Mouse (Mus musculus): ENCODE measurements around the gene Btnl2. TPM values are rescaled to one million over a fixed set of nuclear protein-coding genes. Genes with fewer than 3 reads are reported as not detected.
"Not testable (repeated sequence)": the region's sequence is repeated elsewhere in the genome, so short reads cannot be mapped to it uniquely, and the experiment has no call there.

Gene Btnl2
- polyA plus RNA-seq, 1 experiment from 2014 or later = 0.13 TPM

DNA sequence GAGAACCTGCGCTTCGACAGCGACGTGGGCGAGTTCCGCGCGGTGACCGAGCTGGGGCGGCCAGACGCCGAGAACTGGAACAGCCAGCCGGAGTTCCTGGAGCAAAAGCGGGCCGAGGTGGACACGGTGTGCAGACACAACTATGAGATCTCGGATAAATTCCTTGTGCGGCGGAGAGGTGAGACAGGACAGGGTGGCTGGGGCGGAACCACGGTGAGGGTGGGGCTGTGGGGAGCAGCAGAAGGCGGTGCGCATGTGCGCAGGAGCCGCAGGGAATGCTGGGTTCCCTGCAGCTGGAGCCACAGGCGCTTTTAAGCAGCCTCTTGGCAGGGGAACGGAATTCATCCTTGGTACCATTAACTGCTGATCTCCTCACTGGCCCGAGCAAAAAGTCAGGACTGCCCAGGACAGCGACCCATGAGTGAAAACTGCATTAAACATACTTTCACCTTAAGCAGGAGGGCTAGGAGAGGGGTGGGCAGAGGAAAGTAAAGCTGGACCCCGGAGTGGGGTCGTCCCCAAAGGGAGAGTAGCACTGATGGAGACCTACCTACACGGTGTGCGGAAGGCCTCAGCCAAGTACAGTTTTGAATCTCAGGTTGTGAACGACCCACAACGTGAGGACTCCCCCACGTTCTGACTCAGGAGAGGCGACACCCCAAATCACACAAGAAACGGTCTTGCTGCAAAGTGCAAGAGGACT, 44.8 kb upstream of the Btnl2 start:
- H3K4me2 ChIP-seq (replicated peaks; ENCODE audit: low read depth) = peak overlapping the region; percentile 74
- TF ChIP-seq EP300 (optimal IDR thresholded peaks at IDR 0.05) (no peak), CTCF (IDR thresholded peaks at IDR 0.05; ENCODE audit: low read depth) (no peak)
- peak overlapping the region; percentile 59 for H3K9ac ChIP-seq (ENCODE audit: low read length)
- ATAC-seq (ENCODE audit: low FRiP score, low TSS enrichment) = peak; percentile 83
- peak overlapping the region; percentile 52 for H3K4me3 ChIP-seq (ENCODE audit: low read depth, low read length)
- H3K27me3 ChIP-seq (ENCODE audit: control insufficient read depth, insufficient read depth, low read length) = no peaks in the 10 kb centered on the region
- no peaks in the 10 kb centered on the region for H3K4me1 ChIP-seq (replicated peaks; ENCODE audit: control insufficient read depth, insufficient read depth)
- WGBS = 28% methylated on average over 38 of the region's 38 CpGs
- H3K27ac ChIP-seq (replicated peaks) = no peak overlapping the region
- DNase-seq (ENCODE audit: low spot score) = peak; percentile 76
- H3K36me3 ChIP-seq (ENCODE audit: control insufficient read depth, insufficient read depth, low read length) = no peaks in the 10 kb centered on the region
- H3K9me3 ChIP-seq (ENCODE audit: control insufficient read depth, low read length) = no peaks in the 10 kb centered on the region

DNA sequence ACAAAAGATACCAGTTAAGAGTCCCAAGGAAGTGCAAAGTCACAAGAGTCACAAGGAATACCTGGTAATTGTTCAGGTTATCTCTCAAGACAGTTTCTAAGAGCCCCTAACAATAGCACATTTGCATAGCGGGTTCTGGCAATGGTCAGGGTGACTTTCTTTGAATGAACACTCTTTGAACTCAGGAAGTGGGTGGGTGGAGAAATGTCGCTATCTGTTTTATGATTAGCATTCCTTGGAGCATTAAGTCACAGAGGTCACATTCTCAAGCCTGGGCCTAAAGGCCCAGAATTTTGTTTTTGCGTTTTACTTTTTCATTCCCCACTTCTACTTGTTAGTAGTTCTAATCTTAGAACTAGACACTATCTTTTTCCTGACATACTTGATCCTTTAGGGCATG, 44.1 kb upstream of the Btnl2 start:
- not testable (repeated sequence) for ATAC-seq (ENCODE audit: low FRiP score, low TSS enrichment); H3K4me3 ChIP-seq (ENCODE audit: low read depth, low read length); H3K9me3 ChIP-seq (ENCODE audit: control insufficient read depth, low read length); H3K4me1 ChIP-seq (replicated peaks; ENCODE audit: control insufficient read depth, insufficient read depth); DNase-seq (ENCODE audit: low spot score); H3K36me3 ChIP-seq (ENCODE audit: control insufficient read depth, insufficient read depth, low read length); H3K4me2 ChIP-seq (replicated peaks; ENCODE audit: low read depth); H3K27ac ChIP-seq (replicated peaks); H3K27me3 ChIP-seq (ENCODE audit: control insufficient read depth, insufficient read depth, low read length); H3K9ac ChIP-seq (ENCODE audit: low read length)
- WGBS = 77% methylated on average over 3 of the region's 3 CpGs

DNA sequence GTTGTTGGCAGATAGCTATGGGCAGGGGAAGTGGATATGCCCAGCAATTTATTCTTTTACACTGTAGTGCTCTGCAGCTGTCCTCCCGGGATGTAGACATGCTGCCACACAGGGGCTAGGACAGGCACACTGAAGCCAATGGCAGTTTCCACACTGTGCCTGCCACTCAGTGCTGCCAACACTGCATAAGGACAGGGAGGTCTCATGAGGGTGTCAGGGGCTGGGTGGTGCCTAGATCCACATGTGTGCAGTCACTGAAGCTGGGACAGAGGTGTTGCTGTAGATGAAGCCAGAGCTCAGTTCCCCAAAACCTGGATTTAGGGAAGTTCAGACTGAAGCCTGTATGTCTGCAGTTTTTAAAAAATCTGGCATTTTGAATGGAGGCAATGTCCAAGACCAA, 42.4 kb upstream of the Btnl2 start:
- no peaks in the 10 kb centered on the region for H3K9me3 ChIP-seq (ENCODE audit: control insufficient read depth, low read length)
- no peaks in the 10 kb centered on the region for H3K27me3 ChIP-seq (ENCODE audit: control insufficient read depth, insufficient read depth, low read length)
- no peak overlapping the region for H3K4me2 ChIP-seq (replicated peaks; ENCODE audit: low read depth)
- TF ChIP-seq EP300 (optimal IDR thresholded peaks at IDR 0.05) = no peak
- no peak for TF ChIP-seq CTCF (IDR thresholded peaks at IDR 0.05; ENCODE audit: low read depth)
- no peak overlapping the region for H3K4me3 ChIP-seq (ENCODE audit: low read depth, low read length)
- no peak for ATAC-seq (ENCODE audit: low FRiP score, low TSS enrichment)
- no peaks in the 10 kb centered on the region for H3K4me1 ChIP-seq (replicated peaks; ENCODE audit: control insufficient read depth, insufficient read depth)
- no peak for DNase-seq (ENCODE audit: low spot score)
- H3K27ac ChIP-seq (replicated peaks) = no peak overlapping the region
- H3K36me3 ChIP-seq (ENCODE audit: control insufficient read depth, insufficient read depth, low read length) = no peaks in the 10 kb centered on the region
- no peak overlapping the region for H3K9ac ChIP-seq (ENCODE audit: low read length)
- WGBS = 82% methylated on average over 1 of the region's 1 CpGs

DNA sequence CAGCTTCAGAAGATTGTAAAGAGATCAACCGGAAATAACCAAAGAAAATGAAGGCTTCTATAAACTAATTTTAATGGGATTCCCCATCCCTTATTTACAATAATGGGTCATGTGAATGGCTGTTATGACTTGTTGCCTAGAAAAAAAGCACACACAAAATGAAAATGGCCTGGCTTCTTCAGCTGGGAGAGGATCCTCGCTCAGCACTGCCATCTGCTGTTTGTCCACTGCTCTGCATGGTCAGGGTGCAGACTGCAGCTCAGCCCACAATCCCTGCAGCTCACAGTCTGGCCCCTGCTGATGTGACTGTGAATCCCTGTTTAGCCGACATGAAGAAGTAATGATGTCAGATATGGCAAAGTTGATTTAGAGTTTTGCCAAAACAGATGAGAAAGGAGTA, 41.2 kb upstream of the Btnl2 start:
- Histone ChIP-seq H3K9ac (ENCODE audit: low read length) (no peak overlapping the region), H3K27ac (replicated peaks) (no peak overlapping the region), H3K4me3 (ENCODE audit: low read depth, low read length) (no peak overlapping the region), H3K27me3 (ENCODE audit: control insufficient read depth, insufficient read depth, low read length) (no peaks in the 10 kb centered on the region), H3K4me2 (replicated peaks; ENCODE audit: low read depth) (no peak overlapping the region), H3K36me3 (ENCODE audit: control insufficient read depth, insufficient read depth, low read length) (no peaks in the 10 kb centered on the region), H3K4me1 (replicated peaks; ENCODE audit: control insufficient read depth, insufficient read depth) (no peaks in the 10 kb centered on the region), H3K9me3 (ENCODE audit: control insufficient read depth, low read length) (no peaks in the 10 kb centered on the region)
- WGBS = 28% methylated on average over 3 of the region's 3 CpGs
- ATAC-seq (ENCODE audit: low FRiP score, low TSS enrichment) (peak; percentile 60; the same call in 1 of the 2 replicates), DNase-seq (ENCODE audit: low spot score) (peak; percentile 82)
- no peak for TF ChIP-seq EP300 (optimal IDR thresholded peaks at IDR 0.05)
- peak; percentile 95 for TF ChIP-seq CTCF (IDR thresholded peaks at IDR 0.05; ENCODE audit: low read depth)

GRCm38 (mm10) chr17:34314286-34314685, 40.3 kb upstream of the Btnl2 start:
- Histone ChIP-seq H3K9ac (ENCODE audit: low read length) (no peak overlapping the region), H3K4me3 (ENCODE audit: low read depth, low read length) (no peak overlapping the region), H3K36me3 (ENCODE audit: control insufficient read depth, insufficient read depth, low read length) (no peaks in the 10 kb centered on the region), H3K4me1 (replicated peaks; ENCODE audit: control insufficient read depth, insufficient read depth) (no peaks in the 10 kb centered on the region), H3K27ac (replicated peaks) (no peak overlapping the region), H3K27me3 (ENCODE audit: control insufficient read depth, insufficient read depth, low read length) (no peaks in the 10 kb centered on the region), H3K4me2 (replicated peaks; ENCODE audit: low read depth) (no peak overlapping the region), H3K9me3 (ENCODE audit: control insufficient read depth, low read length) (no peaks in the 10 kb centered on the region)
- no peak for TF ChIP-seq CTCF (IDR thresholded peaks at IDR 0.05; ENCODE audit: low read depth)
- TF ChIP-seq EP300 (optimal IDR thresholded peaks at IDR 0.05) = no peak
- no peak for DNase-seq (ENCODE audit: low spot score)
- WGBS = 53% methylated on average over 9 of the region's 9 CpGs
- no peak for ATAC-seq (ENCODE audit: low FRiP score, low TSS enrichment)

DNA sequence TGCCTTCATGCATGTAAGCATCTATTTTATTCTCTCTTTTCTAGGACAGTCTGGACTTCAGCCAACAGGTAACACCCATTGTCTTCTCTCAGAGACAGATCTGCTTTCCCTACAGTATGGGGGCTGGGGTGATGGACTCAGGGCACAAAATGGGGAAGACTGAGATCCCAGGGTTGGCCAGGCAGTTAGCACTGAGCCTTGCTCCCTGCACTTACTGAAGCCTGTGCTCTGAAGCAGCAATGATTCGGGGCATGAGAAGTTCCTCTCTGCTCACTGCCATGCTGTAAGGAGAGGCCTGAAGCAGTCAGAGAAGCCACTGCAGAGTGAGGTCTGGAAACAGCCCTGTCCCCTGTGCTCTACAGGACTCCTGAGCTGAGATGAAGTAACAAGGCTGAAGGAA, 39.1 kb upstream of the Btnl2 start:
- Histone ChIP-seq H3K9ac (ENCODE audit: low read length) (no peak overlapping the region), H3K27ac (replicated peaks) (no peak overlapping the region), H3K4me3 (ENCODE audit: low read depth, low read length) (no peak overlapping the region), H3K4me2 (replicated peaks; ENCODE audit: low read depth) (no peak overlapping the region), H3K27me3 (ENCODE audit: control insufficient read depth, insufficient read depth, low read length) (no peaks in the 10 kb centered on the region), H3K9me3 (ENCODE audit: control insufficient read depth, low read length) (no peaks in the 10 kb centered on the region), H3K36me3 (ENCODE audit: control insufficient read depth, insufficient read depth, low read length) (no peaks in the 10 kb centered on the region), H3K4me1 (replicated peaks; ENCODE audit: control insufficient read depth, insufficient read depth) (no peaks in the 10 kb centered on the region)
- 72% methylated on average over 1 of the region's 1 CpGs for WGBS
- no peak for DNase-seq (ENCODE audit: low spot score)
- ATAC-seq (ENCODE audit: low FRiP score, low TSS enrichment) = no peak
- TF ChIP-seq EP300 (optimal IDR thresholded peaks at IDR 0.05) = no peak
- TF ChIP-seq CTCF (IDR thresholded peaks at IDR 0.05; ENCODE audit: low read depth) = no peak
